Mouse (Mus musculus): ENCODE measurements around the gene Hbb-bs. TPM values are rescaled to one million over a fixed set of nuclear protein-coding genes. Genes with fewer than 3 reads are reported as not detected.

Gene Hbb-bs
- 16,372 and 30,425 TPM in 2 replicates for polyA plus RNA-seq (2012; ENCODE audit: low replicate concordance)

GRCm38 (mm10) chr7:103827808-103828207, at the start of gene Hbb-bs:
Gene Hbb-bs, minus strand, starts transcription at chr7:103828096.

GRCm38 (mm10) chr7:103853090-103853489, 25.2 kb upstream of the Hbb-bs start, which contains the start of gene Hbb-y:
Gene Hbb-y, minus strand, starts transcription at chr7:103853216.

GRCm38 (mm10) chr7:103843034-103843433, 15.1 kb upstream of the Hbb-bs start, which contains the start of gene Hbb-bh1:
Gene Hbb-bh1, minus strand, starts transcription at chr7:103843164.

GRCm38 (mm10) chr7:103840268-103840667, 12.4 kb upstream of the Hbb-bs start, which contains the start of gene Hbb-bh2:
Gene Hbb-bh2, minus strand, starts transcription at chr7:103840520.

GRCm38 (mm10) chr7:103813766-103814165, 14.1 kb downstream of the Hbb-bs start, which contains the start of gene Hbb-bt:
Gene Hbb-bt, minus strand, starts transcription at chr7:103813996.

GRCm38 (mm10) chr7:103791721-103792120, 36.2 kb downstream of the Hbb-bs start, which contains the start of gene Olfr67:
Gene Olfr67, minus strand, starts transcription at chr7:103791821.

GRCm38 (mm10) chr7:103779598-103779997, 48.3 kb downstream of the Hbb-bs start, which contains the start of gene Olfr68:
Gene Olfr68, minus strand, starts transcription at chr7:103779698.

Other genes with a start within 250 kb of the Hbb-bs start
- gene Olfr618, start 238.0 kb downstream of the Hbb-bs start, polyA plus RNA-seq (2012; ENCODE audit: low replicate concordance): not detected in 2 replicates
- gene Olfr619, start 227.5 kb downstream of the Hbb-bs start, polyA plus RNA-seq (2012; ENCODE audit: low replicate concordance): not detected in 2 replicates
- gene Olfr620, start 215.6 kb downstream of the Hbb-bs start, polyA plus RNA-seq (2012; ENCODE audit: low replicate concordance): not detected in 2 replicates
- gene Olfr622, start 185.4 kb downstream of the Hbb-bs start, polyA plus RNA-seq (2012; ENCODE audit: low replicate concordance): not detected in 2 replicates
- gene Olfr623, start 164.4 kb downstream of the Hbb-bs start, polyA plus RNA-seq (2012; ENCODE audit: low replicate concordance): not detected in 2 replicates
- not detected in 2 replicates for gene Olfr624, start 156.9 kb downstream of the Hbb-bs start, polyA plus RNA-seq (2012; ENCODE audit: low replicate concordance)
- gene Olfr625-ps1, start 145.4 kb downstream of the Hbb-bs start, polyA plus RNA-seq (2012; ENCODE audit: low replicate concordance): not detected in 2 replicates
- gene Olfr243, start 113.4 kb downstream of the Hbb-bs start, polyA plus RNA-seq (2012; ENCODE audit: low replicate concordance): not detected in 2 replicates
- gene Olfr628, start 97.7 kb downstream of the Hbb-bs start, polyA plus RNA-seq (2012; ENCODE audit: low replicate concordance): not detected in 2 replicates
- not detected in 2 replicates for gene Olfr629, start 83.2 kb downstream of the Hbb-bs start, polyA plus RNA-seq (2012; ENCODE audit: low replicate concordance)
- gene Olfr630, start 70.8 kb downstream of the Hbb-bs start, polyA plus RNA-seq (2012; ENCODE audit: low replicate concordance): not detected in 2 replicates
- not detected in 2 replicates for gene Olfr69, start 56.5 kb downstream of the Hbb-bs start, polyA plus RNA-seq (2012; ENCODE audit: low replicate concordance)
- gene Olfr68, start 48.4 kb downstream of the Hbb-bs start, polyA plus RNA-seq (2012; ENCODE audit: low replicate concordance): not detected in 2 replicates
- gene Olfr67, start 36.3 kb downstream of the Hbb-bs start, polyA plus RNA-seq (2012; ENCODE audit: low replicate concordance): not detected in 2 replicates
- gene Hbb-bt, start 14.1 kb downstream of the Hbb-bs start, polyA plus RNA-seq (2012; ENCODE audit: low replicate concordance): 68.2 and 1,476 TPM in 2 replicates
- not detected in 2 replicates for gene Hbb-bh2, start 12.4 kb upstream of the Hbb-bs start, polyA plus RNA-seq (2012; ENCODE audit: low replicate concordance)
- gene Hbb-bh1, start 15.1 kb upstream of the Hbb-bs start, polyA plus RNA-seq (2012; ENCODE audit: low replicate concordance): not detected in 2 replicates
- gene Hbb-y, start 25.1 kb upstream of the Hbb-bs start, polyA plus RNA-seq (2012; ENCODE audit: low replicate concordance): not detected in 2 replicates
- gene Olfr66, start 58.2 kb upstream of the Hbb-bs start, polyA plus RNA-seq (2012; ENCODE audit: low replicate concordance): not detected in 2 replicates
- gene Olfr64, start 66.4 kb upstream of the Hbb-bs start, polyA plus RNA-seq (2012; ENCODE audit: low replicate concordance): not detected in 2 replicates
- not detected in 2 replicates for gene Olfr65, start 75.4 kb upstream of the Hbb-bs start, polyA plus RNA-seq (2012; ENCODE audit: low replicate concordance)
- 0.38 TPM in 1 of 2 replicates, not detected in the other for gene Olfr631, start 100.7 kb upstream of the Hbb-bs start, polyA plus RNA-seq (2012; ENCODE audit: low replicate concordance)
- not detected in 2 replicates for gene Olfr632, start 106.3 kb upstream of the Hbb-bs start, polyA plus RNA-seq (2012; ENCODE audit: low replicate concordance)
- not detected in 2 replicates for gene Olfr633, start 116.3 kb upstream of the Hbb-bs start, polyA plus RNA-seq (2012; ENCODE audit: low replicate concordance)
- not detected in 2 replicates for gene Olfr635, start 143.1 kb upstream of the Hbb-bs start, polyA plus RNA-seq (2012; ENCODE audit: low replicate concordance)
- gene Olfr638, start 170.7 kb upstream of the Hbb-bs start, polyA plus RNA-seq (2012; ENCODE audit: low replicate concordance): not detected in 2 replicates
- gene Olfr639, start 189.2 kb upstream of the Hbb-bs start, polyA plus RNA-seq (2012; ENCODE audit: low replicate concordance): 0.02 TPM in 1 of 2 replicates, not detected in the other
- gene Olfr640, start 197.5 kb upstream of the Hbb-bs start, polyA plus RNA-seq (2012; ENCODE audit: low replicate concordance): 0.08 TPM in 1 of 2 replicates, not detected in the other
- gene Olfr641, start 207.3 kb upstream of the Hbb-bs start, polyA plus RNA-seq (2012; ENCODE audit: low replicate concordance): not detected in 2 replicates
- not detected in 2 replicates for gene Olfr642, start 224.6 kb upstream of the Hbb-bs start, polyA plus RNA-seq (2012; ENCODE audit: low replicate concordance)
- gene 4930516K23Rik, start 233.3 kb upstream of the Hbb-bs start, polyA plus RNA-seq (2012; ENCODE audit: low replicate concordance): not detected in 2 replicates
- not detected in 2 replicates for gene Olfr644, start 243.8 kb upstream of the Hbb-bs start, polyA plus RNA-seq (2012; ENCODE audit: low replicate concordance)